Mouse (Mus musculus) B cell, adult 2 months (primary cell): ENCODE results near the gene Ccdc14.
"Not testable (repeated sequence)": the region's sequence is repeated elsewhere in the genome, so short reads cannot be mapped to it uniquely, and the experiment has no call there.

Experiments used
- DNase-seq, 2 experiments: peaks; one replicate each; pipeline ENCODE4 v3.0.0; 2022

Ccdc14 gene

DNA sequence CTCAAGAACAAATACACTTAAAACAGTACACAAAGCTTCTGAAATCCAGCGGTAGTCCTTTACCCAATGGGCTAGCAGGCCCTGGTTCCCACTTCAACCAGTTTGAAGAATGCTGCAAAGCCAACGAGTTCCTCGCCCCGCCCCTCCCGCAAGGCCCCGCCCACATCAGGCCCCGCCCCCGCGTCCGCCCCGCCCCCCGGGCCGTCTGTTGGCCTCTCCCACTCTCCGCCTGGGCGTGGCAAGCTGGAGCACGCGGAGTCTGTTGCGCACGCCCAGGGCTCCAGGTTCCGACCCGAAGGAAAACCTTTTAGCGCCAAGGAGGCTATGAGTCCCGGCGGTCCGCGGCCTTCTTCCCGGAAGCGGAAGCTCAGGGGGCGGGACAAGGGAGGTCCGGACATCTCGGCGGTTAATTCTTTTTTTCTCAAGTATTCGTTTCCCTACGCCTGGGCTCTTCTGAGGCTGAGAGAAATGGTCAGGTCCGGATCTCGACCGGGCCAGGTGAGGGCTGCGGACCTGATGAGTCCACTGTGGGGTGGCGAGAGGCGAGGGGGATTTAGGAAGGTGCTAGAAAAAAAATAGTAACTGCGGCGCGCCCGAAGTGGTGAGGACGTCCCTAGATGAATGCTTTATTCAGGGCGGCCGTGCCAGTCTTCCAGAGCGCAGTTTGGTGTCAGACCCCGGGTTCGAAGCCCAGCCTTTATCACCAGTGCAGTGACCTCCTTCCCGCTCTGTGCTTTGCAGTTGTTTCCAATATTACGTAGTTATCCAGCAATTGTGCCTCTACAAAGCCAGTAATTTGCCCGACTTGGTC is at the start of gene Ccdc14:
Gene Ccdc14, plus strand, starts transcription at position 283 of the 811 bp plus-strand sequence.
- DNase-seq, result peak; percentile 88 to 90

DNA sequence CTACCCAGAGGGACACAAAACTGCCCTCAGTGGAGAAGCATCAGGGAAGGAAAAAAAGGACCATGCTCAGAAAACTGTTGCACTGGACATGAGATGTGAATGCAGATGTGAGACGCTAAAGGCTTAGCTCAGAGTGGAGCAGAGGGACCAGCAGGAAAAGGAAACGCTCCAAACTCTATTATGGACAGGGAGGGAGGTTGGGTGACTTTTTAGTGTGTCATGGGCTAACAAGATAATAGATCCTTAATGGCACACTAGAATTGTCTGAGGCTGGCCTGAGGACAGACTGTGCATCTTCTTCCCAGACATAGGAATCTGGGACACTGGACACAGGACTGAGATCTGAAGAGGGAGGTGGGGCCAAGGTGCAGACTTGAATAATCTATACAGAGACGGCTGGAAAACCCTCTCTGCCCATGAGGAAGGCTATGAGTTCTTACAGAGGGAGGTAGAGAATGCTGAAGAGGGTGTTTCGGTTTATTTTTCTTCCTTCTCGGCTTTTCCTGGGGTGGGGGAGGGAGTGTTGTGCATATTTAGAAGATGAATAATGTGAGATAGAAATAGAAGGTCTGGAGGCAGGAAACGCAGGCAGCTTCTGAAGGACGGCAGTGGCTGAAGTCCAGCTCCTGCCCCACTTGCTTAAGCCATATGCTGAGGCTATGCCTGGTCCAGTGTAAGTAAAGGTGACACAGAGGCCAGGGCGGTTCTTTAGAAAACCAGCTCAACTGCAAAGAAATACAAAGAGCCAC is 46.7 kb upstream of the Ccdc14 start:
- DNase-seq, result no peak

DNA sequence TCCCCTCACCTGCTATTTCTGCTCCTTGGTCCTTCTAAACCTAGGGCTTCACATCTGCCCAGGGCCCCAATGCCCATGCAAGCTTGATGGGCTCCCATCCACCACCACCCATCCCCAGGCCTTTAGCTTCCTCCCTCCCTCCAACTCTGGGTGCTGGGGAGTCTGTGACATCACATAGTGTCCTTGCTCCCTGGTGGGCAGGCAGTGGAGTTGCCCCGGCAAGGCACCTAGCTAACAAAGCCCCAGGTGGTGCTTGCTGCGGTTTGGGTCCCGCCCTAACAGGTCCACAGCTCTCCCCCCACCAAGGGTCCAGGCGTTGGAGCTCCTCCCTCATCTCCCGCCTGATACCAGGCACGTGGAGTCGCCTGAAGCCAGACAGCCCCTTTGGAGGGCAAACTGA is 40.8 kb upstream of the Ccdc14 start, which contains the start of gene Ropn1:
Gene Ropn1, plus strand, starts transcription at position 301 of the 400 bp plus-strand sequence.
- no peak for DNase-seq

DNA sequence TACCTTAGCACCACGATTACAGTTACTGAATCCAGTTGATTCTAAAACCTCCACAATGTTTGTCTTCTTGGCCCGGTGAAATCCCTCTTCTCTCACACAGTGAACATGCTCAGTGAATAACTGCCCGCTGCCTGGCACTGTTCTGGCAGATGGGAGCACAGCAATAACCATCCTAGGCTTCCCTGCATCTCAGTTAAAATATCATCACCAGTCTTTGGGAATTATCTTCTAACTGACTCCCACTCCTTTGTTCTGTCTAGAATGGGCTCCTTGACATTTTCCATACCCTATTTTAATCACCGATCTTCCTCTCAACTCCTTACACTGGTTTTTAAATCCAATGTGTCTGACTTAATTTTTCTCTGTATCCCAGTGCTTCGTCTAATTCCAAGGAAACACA is 37.4 kb upstream of the Ccdc14 start:
- DNase-seq, result no peak

DNA sequence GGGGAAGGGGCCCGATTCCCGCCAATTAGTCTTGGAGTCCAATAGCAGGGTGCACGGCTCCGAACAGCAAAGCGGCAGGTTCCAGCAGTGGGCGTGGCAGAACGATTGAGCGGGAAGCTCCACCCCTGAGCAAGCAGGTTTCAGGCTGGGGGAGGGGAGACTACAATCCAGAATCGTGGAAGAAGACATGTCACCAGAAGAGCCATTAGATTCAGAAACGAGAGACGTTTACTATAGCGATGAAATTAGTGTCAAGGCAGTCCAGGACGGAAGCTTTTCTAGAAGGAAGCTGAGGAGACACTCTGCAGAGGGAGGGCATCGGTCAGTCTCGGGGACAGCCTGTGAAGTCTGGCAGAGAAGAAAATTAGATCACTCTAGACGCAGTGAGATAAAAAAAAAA is 32.9 kb upstream of the Ccdc14 start:
- DNase-seq, result not testable (repeated sequence)

DNA sequence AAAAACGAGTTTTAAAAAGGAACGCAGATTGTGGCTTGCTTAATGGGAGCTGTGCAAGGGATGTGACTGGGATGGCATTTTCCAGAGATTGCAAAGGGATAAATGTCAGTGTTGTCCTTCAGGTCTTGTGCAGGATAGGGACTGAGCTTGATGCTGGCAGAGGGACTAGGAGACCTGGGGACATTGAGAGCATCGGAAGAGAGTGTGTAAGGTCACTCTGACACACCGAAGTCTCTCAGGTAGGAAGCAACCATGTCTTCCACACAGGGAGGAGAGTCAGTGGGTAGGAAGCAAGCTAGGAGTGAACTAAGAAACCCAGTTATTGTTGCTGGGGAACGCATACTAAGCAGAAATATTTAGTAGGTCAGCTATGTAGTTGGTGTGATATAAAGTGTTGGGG is 32.4 kb upstream of the Ccdc14 start:
- DNase-seq, result no peak

DNA sequence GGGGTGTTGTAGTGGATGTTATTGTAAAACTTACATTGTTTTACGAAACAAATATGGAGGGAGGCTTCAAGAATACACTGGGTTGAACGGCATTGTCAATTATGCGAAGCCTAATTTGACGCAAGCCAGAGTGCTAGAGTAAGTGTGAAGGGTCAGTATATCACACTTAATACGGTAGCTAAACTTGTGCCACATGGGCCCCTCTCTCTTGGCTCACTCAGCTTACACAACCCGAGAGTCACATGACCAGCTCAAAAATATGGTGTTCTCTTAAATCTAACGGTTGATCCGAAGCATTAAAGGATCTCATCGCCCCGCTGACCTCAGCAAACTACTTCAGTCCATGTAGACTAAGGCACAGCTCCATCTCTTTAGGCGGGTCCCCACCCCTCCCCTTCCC is 32.0 kb upstream of the Ccdc14 start:
- DNase-seq, result no peak

DNA sequence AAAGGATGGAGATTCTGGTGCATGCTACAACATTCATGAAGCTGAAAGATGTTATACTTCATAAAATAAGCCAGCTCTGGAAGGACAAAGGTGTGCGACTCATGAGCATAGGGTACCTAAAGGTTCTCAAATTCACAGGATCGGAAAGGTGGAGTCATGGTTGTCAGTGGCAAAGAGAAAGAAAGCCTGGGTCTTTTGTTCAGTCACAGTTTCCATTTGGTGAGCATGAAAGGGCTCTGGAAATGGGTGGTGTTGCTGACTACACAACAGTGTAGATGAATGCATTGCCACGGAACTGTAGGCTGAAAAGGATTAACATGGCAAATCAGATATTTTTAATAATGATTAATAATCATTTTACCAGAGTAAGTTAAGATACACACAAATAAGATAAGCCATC is 25.9 kb upstream of the Ccdc14 start:
- no peak for DNase-seq

DNA sequence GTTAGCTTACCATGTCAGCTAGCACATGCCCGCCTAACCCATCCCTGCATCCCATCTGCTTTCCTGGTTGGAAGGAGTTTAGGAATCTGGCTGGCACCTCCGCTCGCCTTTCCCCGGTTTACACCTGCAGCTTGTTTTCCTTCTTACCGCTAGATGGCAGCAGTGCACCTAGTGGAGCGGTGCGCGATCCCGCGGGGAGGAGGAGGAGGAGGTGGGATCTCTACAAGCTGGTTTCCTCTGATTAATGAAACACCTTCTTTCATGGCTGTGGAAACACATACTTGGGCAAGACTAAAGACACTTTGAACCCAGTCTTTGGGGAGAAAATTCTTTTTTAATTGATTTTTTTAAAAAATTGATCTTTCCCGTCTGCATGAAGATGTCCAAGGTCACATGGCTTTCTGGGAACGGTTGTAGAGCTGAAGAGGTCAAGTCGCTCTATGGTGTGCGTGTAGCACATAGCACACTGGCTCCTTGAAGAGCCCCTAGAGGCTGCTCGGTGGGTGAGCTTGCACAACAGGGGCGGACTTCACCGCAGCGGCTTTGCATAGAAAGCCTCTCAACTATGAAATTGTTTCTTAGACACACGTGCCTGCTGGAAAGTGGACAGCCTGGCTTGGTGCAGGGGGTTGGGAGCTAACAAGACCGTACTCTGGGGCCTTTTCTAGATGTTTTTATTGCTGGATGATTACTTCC is 23.2 kb upstream of the Ccdc14 start:
- peak; percentile 71 to 73 for DNase-seq

DNA sequence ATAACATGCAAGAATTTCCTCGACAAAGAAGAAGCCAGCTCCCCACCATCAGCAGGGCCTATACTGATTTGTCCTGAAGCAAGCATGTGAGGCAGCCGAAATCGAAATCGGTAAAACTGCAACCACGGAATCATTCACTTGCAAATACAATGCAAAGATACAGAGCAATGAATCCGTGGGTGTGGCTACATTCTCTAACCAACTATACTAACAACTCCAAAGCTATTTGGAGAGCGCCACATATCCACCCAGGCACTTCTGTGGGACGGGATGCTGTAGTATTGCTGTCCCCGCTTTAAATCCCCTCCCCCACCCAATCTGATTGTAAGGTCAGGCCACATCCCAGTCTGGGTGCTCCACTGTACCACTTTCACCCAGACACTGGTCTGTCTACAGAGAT is 22.1 kb upstream of the Ccdc14 start:
- DNase-seq, result no peak

DNA sequence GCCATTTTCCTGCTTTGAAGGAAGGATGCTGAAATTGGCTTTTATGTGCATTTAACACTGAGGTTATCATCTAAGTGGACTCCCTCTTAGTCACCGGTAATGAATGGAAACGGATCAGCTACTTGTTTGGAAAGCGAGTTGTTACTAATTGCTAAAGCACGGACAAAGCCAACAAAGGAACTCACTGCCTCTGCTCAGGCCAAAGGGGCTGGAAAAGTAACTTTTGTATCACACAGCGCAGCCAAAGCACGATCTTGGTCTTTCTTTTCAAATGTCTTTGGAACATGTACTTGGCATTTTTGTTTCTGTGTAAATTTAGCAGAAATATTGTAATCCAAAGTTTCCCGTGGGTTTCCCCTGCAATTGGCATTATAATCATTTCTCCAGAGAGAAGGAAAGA is 18.4 kb upstream of the Ccdc14 start:
- DNase-seq, result no peak

DNA sequence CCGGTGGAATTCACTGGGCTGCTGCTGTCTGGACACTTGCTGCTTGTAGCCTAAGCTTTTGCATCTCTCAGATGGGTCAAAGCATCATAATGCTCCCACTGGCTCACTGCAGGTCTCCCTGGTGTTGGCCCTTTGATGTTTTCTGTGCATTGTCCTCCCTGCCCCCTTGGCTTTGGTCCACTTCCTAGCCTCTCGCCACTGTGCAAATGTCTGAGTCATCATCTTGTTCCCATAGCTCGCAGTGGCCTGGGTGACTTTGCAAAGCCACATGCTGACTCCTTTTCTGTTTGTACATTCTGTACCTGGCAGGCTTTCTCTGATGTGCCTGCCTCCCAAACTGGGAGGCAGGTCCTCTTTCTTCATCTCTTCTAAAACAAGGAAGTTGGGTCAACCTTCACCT is 17.6 kb upstream of the Ccdc14 start:
- DNase-seq, result no peak

DNA sequence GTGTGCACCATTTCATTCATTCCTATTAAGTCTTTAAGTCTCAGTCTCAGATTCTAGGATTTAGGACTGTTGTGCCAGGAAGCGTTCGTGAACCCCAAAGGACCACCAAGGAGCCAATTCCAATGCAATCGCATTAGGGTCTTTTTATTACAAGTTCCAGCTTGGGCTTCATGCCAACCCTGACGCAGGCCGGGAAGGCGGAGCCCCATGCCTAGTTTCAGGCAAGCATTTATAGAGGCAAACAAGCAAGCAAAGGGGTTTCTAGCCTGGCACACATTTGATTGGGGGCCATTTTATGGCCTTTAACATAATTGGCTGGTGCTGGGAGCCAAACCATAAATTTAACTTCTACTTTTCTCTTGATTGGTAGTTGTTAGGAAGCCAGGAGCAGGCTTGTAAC is 16.1 kb upstream of the Ccdc14 start:
- DNase-seq, result no peak

DNA sequence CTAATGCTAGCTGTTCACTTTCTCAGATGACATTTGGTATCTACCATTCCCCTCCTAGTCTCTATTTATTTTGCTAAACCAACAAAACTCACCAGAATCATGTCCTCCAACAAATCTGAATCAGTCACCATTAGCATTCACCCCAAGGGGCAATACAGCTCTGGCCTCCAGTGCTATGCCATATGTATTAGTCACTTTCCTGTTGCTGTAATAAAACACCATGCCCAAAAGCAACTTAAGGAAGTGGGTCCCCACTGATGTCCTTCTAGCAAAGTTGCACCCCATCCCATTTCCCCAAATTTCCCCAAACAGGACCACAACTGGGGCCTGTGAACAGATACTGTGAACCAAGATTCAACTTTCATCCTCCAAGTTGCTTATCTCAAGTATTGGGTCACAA is 8.6 kb upstream of the Ccdc14 start:
- DNase-seq, result no peak

DNA sequence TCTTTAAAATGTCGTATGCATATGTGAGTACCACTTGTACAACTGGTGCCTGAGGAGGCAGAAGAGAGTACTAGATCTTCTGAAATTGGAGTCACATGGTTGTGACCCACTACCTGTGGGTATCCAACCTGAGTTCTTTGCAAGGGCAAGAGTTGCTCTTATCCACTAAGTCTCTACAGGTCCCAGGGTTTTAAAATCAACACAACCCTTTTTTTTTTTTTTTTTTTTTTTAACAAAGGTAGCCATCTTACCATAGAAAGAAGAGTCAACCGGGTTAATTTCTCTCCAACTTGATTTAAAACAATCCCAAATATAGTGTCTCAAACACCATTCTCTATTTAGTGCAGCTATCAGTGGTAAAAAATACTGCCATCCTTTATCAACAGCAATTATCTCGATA is 537 bp upstream of the Ccdc14 start:
- DNase-seq, result no peak

DNA sequence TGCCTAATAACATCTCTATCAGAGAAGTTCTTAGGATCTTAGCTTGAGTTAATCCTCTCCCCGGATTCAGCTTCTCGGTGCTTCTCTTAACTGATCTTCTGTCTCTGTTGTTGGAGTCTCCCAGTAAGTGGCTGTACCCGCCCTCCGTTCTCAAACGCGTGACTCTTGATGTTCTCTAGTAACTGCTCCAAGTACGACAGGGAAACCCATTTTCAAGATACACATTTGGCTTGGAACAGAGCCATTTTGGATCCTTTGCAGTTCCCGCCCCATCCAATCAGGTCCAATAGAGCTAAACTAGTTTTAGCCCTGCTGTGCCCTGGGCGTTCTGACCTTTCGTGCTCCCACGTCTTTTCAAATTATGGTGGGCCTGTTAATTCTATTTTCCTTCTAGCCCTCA is 740 bp downstream of the Ccdc14 start:
- no peak for DNase-seq

DNA sequence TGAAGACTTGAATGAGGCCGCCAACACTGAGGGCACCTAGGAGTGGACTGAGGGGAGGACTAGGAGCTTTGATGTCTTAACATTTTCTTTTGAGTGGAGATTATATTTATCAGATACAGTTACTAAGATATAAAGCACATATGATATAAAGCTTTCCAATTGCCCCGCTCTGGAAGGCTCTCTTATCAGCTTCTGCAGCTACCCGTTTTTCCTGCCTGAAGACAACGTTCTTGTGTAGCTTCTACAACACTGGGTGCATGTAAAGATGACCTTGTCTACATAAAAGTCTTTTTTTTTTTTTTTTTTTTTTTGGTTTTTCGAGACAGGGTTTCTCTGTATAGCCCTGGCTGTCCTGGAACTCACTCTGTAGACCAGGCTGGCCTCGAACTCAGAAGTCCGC is 4.1 kb downstream of the Ccdc14 start:
- DNase-seq, result no peak

DNA sequence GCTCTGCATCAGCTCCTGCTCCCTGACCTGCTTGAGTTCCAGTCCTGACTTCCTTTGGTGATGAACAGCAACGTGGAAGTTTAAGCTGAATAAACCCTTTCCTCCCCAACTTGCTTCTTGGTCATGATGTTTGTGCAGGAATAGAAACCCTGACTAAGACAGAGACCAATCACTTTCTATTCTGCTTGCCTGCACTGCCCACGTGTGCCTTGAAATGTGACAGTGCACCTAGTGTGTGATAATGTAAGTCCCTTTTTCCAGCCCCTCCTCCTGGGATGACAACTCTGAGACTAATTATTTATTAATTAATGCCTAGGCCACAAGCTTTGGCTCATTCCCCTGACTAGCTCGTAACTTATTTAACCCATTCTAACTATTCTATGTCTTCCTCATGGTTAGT is 8.3 kb downstream of the Ccdc14 start:
- DNase-seq, result not testable (repeated sequence)

DNA sequence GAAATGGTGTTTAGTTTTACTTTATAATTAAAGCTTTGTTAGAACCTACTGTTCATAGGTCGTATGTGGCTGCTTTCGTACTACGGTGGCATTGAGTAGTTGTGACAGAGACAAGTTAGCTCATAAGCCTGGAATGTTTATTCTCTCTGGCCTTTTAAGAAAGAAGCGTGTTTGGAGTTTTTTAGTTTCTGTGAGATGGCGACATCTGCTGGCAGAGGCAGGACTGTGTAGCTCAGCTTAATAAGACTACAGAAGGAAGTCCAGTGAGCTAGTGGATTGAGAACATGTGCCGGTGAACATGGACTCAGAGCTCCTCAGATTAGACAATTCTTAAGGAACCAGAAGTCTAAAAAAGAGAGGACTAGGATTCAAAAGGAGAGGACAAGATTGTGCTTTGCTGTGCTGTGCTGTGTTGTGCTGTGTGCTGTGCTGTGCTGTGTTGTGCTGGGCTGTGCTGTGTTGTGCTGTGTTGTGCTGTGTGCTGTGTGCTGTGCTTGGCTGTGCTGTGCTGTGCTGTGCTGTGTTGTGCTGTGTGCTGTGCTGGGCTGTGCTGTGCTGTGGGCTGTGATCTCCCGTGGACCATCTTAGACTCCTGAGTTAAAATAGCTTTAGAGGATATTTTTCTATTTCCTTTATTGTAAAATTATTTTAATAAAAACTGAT is 9.9 kb downstream of the Ccdc14 start:
- peak; percentile 66 to 67 for DNase-seq

DNA sequence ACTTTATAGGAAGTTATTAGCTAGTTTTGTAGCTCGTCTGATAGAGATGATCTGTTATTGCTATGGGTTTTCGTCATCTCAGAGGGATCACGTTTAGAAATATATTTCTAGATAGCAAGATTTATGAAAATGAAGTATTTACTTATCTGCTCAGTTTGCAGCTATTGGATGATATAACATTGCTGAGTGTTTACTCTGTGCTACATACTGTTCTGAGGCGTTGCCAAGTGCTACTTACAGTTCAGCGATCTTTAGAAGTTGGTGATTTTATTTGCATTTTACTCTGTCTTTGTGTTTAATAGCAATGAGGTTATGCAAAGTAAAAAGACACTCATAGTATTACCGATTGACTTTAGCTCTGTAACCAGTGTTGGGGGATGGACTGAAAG is 10.4 kb downstream of the Ccdc14 start:
- no peak for DNase-seq

DNA sequence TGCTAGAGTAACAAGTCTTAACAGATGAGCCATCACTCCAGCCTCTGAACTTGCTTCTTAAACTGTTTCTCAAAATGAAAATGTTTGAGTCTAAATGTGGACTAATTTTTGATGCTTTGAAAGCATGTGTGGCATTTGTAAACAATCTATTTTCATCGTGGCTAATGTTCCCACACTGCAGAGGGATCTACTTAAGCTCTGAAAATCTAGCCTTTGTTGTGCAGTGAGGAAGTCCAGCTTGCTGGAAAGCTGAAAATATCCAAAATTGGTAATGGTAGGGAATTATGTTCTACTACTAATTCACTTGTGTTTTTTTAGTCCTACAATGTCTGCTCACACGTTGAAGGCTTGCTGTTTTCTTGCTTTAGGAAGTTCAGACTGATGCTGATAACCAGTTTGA is 15.6 kb downstream of the Ccdc14 start:
- DNase-seq, result no peak

DNA sequence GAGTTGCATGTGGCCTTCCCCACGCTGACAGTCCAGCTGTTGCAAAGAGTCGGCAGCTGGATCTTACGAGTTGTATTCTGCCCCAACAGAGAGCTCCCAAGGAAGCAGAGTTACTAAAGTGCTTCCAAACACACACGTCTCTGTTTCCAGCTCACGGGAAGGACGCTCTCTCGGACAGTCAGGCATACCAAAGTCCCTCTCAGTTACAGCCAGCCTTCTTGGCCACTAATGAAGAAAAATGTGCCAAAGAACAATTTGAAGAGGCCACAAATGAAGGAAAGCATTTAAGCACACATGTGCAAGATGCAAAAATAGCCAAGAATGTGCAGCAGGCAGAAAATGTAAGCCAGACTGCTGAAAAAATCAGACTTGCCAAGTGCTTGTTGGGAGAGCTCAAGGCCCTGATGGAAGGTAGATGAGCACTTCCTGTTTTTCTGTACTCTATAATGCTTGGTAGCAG is 16.1 kb downstream of the Ccdc14 start:
- DNase-seq, result no peak

DNA sequence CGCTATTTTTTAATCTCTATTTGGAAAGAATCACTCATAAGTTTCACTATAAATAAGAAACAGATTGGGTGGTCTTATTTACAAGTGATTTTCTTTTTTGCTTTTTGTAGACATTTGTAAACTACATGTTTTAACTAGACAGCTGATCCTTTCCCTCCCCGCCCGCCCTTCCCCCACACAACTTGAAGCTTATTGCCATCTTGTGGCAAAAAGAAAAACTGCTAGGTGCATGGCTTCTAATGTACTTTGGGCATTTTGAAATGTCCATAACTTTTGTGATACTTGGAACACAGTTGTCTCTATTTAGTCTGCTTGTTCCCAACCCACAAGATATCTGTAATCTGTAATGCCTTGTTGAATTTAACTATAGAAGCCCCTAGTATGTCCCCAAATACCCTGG is 21.1 kb downstream of the Ccdc14 start:
- DNase-seq, result no peak
